Mouse (Mus musculus) left cerebral cortex, adult 8-10 months (tissue): Measurements from ENCODE around the gene Gpr180. TPM values are rescaled to one million over a fixed set of nuclear protein-coding genes. Genes with fewer than 3 reads are reported as not detected.

ENCODE experiments used
- DNase-seq, 2 experiments: peaks; one replicate each; pipeline ENCODE4 v3.0.0; 2022; ENCODE audit warnings: low spot score in 2 of 2
- total RNA-seq, 4 experiments: library from RNA; stranded (reverse); gene quantifications; 2 replicates each; pipeline ENCODE4 v1.2.4; 2022

Gpr180 gene
- total RNA-seq, 4 experiments from 2014 or later = 26.0 to 30.7 (median 27.3) TPM

DNA sequence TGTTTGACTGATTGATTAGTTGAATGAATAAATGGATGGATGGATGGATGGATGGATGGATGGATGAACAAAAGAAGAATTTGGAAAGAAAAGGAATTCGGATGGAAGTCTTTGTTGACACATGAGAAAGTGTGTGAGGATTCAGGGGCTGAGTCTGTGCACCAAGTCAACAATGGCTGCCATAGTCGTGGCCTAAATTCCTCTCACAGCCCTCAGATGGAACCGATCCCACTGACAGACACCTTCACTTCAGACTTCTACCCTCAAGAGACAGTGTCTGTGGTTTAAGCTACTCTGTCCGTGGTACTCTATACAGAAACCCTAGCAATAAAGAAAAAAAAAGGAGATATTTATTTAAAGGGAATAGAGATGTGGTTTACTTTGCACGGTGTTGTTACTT lies 65.0 kb downstream of the Gpr180 start:
- no peak for DNase-seq

DNA sequence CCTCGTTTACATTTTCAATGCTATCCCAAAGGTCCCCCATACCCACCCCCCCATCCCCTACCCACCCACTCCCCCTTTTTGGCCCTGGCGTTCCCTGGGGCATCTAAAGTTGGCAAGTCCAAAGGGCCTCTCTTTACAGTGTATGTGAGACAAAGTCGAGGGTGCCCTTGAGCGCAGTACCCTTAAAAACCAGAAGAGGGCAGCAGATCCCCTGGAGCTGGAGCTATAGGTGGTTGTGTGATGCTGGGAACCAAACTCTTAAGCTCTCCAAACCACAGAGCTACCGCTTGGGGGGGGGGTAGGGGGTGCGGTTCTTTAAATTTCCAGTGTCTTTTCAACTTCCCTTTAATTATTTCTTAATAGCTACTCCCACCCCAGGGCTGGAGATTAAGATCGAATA lies 66.1 kb downstream of the Gpr180 start:
- no peak for DNase-seq

DNA sequence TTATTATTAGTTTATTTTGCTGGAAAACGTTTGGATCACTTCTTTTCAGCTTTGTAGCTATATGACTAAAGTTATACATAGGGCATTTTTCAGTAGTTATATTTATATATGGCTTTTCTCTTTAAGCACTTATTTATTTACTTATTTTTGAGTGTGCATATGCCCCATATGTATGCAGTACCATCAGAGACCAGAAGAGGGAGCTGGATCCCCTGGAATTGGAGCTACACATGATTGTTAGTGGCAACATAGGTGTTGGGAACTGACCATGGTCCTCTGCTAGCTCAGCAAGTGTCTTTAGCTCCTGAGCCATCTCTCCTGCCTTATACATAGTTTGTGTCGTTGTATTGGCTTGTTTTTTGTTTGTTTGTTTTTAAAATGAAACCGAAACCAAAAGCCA lies 70.4 kb downstream of the Gpr180 start:
- DNase-seq = no peak

DNA sequence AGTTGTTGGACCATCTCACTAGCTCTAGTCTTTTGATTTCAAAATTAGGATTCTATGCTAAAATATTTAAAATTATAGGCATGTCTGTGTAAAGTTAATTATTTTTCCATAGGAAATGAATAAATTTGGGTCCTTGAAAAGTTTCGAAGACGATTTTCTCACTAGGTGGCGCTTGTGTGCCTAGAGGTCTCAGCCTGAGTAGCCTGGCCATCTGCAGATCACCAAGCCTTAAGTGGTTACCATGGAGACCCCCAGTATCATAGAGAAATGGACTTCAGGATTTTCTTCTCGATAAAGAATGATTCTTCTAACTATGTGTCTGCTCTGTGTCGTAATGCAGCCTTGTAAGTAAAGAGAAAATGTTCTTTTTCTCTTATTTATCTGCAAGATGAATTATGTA lies 72.7 kb downstream of the Gpr180 start:
- DNase-seq = no peak

DNA sequence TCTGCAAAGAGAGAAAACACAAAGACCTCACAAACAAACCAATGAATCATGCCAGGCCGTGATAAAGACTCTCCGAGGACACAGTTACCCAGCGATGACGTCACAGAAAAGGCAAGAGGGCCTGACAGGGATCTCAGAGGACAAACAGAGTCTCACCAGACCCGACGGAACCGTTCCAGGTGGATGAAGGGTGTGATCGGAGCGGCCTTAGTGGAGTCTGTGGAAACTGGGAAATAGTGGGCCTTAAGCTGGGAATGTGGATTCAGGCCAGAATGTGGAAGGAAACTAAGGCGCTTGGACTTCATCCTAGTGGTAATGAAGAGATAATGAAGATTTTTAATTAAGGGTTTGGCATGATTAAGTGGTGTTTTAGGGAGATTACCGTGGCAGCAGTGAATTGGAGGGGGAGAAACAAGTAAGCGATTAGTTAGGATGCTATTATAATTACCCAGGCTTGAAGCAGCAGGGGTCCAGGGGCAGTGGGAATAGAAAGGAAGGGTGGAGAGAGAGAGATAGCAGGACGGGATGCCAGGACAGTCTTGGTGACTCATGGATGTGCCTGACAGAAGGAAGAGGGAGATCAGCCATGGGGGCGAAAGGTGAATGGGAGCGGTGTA lies 75.3 kb downstream of the Gpr180 start:
- no peak for DNase-seq

Other genes starting within 250 kb of the Gpr180 start
- under 1 TPM; 0.32 to 0.81 (median 0.70) TPM for gene Dct, start 84.9 kb upstream of the Gpr180 start, total RNA-seq
- 10 to 100 TPM in 1 of 4 experiments, 1 to 10 TPM in 3; 5.4 to 11.0 (median 7.5) TPM for gene Tgds, start 4.4 kb upstream of the Gpr180 start, total RNA-seq
- gene Sox21, start 99.9 kb downstream of the Gpr180 start, total RNA-seq = 1 to 10 TPM; 7.0 to 8.6 (median 8.0) TPM
- not detected for gene Gm9376, start 129.8 kb downstream of the Gpr180 start, total RNA-seq